Mouse (Mus musculus) erythroblast, embryonic 14.5 days (primary cell): ENCODE data around the gene Gm10490.

Source experiments
- GATA1 ChIP-seq: IDR thresholded peaks from 2 replicates; pipeline ENCODE4 v1.6.1; 2012; ENCODE audit warnings: low read length, inconsistent platforms, mixed read lengths
- TAL1 ChIP-seq: IDR thresholded peaks from 3 replicates; pipeline ENCODE4 v1.6.1; 2012; ENCODE audit warnings: low read length, inconsistent platforms, mixed read lengths

DNA sequence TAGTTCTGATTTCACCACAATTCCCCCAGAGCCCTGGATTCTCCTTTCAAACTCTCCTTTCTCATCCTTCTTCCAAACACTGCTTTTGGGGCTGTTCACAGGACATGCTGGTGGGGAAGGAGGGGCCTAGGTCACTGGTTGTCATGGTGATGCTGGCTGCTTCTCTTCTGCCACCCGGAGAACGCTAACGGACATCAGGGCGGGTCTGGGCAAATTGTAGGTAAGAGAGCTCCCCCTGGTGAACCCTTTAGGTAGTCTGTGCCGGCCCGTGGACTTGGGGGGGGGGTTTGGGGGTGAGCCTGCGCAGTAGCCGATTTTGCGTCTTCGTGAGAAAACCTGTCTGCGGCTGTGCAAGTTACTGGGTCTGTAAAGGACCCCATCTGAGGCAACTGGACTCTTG lies 29.5 kb upstream of the Gm10490 start:
- no peak for TF ChIP-seq GATA1
- no peak for TF ChIP-seq TAL1
